Mouse (Mus musculus) heart, embryonic 13.5 days (tissue): ENCODE measurements around the gene Vcp. TPM values are rescaled to one million over a fixed set of nuclear protein-coding genes. Genes with fewer than 3 reads are reported as not detected.
"Not testable (repeated sequence)": the region's sequence is repeated elsewhere in the genome, so short reads cannot be mapped to it uniquely, and the experiment has no call there.

Source experiments
- ATAC-seq: fragments of 200-750 bp; cut with Nextera tagmentation; 2 replicates; pipeline ENCODE4 v1.8.0; 2017; ENCODE audit warnings: moderate TSS enrichment; ENCODE audit not compliant: insufficient number of reproducible peaks, low FRiP score, low TSS enrichment; ENCODE audit errors: extremely low read depth
- H3K27ac ChIP-seq: fragments of 300-500 bp; sonication (generic); replicated peaks from 2 replicates; pipeline ENCODE4 v1.5.1; 2015; ENCODE audit warnings: moderate library complexity, mild to moderate bottlenecking, inconsistent platforms
- H3K27me3 ChIP-seq: fragments of 300-500 bp; sonication (generic); replicated peaks from 2 replicates; pipeline ENCODE4 v1.6.1; 2015; ENCODE audit warnings: mild to moderate bottlenecking, inconsistent platforms
- H3K36me3 ChIP-seq: fragments of 300-500 bp; sonication (generic); 2 replicates; pipeline ENCODE4 v1.6.1; 2015; ENCODE audit warnings: mild to moderate bottlenecking, inconsistent platforms
- H3K4me1 ChIP-seq: fragments of 300-500 bp; sonication (generic); 2 replicates; pipeline ENCODE4 v1.6.1; 2015; ENCODE audit warnings: inconsistent platforms
- H3K4me2 ChIP-seq: fragments of 300-500 bp; sonication (generic); 2 replicates; pipeline ENCODE4 v1.6.1; 2015; ENCODE audit warnings: inconsistent platforms, mild to moderate bottlenecking, moderate library complexity
- H3K4me3 ChIP-seq: fragments of 300-500 bp; sonication (generic); 2 replicates; pipeline ENCODE4 v1.5.1; 2015; ENCODE audit warnings: moderate library complexity, mild to moderate bottlenecking, inconsistent platforms
- H3K9ac ChIP-seq: fragments of 300-500 bp; sonication (generic); 2 replicates; pipeline ENCODE4 v1.6.1; 2015; ENCODE audit warnings: inconsistent platforms, mild to moderate bottlenecking, moderate library complexity
- H3K9me3 ChIP-seq: fragments of 300-500 bp; sonication (generic); 2 replicates; pipeline ENCODE4 v1.6.1; 2016; ENCODE audit warnings: inconsistent platforms
- WGBS: fragments of 180-500 bp; shearing (Covaris S2); methylation state at CpG from one replicate; pipeline ENCODE4 v1.1.7; 2015; ENCODE audit warnings: mixed read lengths; 5-methylcytosine and 5-hydroxymethylcytosine counted together
- polyA plus RNA-seq: library from polyadenylated mRNA; unstranded; fragments of >200 nt; fragmentation: Nextera tagmentation; extraction: Ambion mirVana; gene quantifications from 2 replicates; pipeline ENCODE4 v1.2.1, GENCODE M21; 2015

Vcp gene
- polyA plus RNA-seq = 459 and 479 TPM in 2 replicates

GRCm38 (mm10) chr4:43000141-43000986 is at the start of gene Vcp:
TSS of gene Vcp (minus strand) at chr4:43000507.
- Histone ChIP-seq H3K27ac (peak within 1 kb of the TSS; percentile 100), H3K4me2 (peak within 1 kb of the TSS; percentile 83), H3K9ac (peak within 1 kb of the TSS; percentile 98), H3K4me3 (peak within 1 kb of the TSS; percentile 97), H3K36me3 (peaks cover 32% of the 10 kb centered on the region), H3K4me1 (peaks cover 23% of the 10 kb centered on the region)
- H3K9me3 ChIP-seq, H3K27me3 ChIP-seq: not testable (repeated sequence)
- WGBS = 2% methylated on average over 54 of the region's 56 CpGs
- peak; percentile 94 for ATAC-seq

- no peaks in the 10 kb centered on the region for H3K9me3 ChIP-seq
- no peak overlapping the region for H3K27ac ChIP-seq
- H3K4me3 ChIP-seq = no peak overlapping the region; the same call in 1 of the 2 replicates
- ATAC-seq = no peak
- H3K36me3 ChIP-seq = no peaks in the 10 kb centered on the region
- H3K27me3 ChIP-seq = 0 out of 2 replicates have a peak, but pooled peaks cover 3% of the 10 kb centered on the region
- WGBS = 8% methylated on average over 5 of the region's 5 CpGs
- H3K4me1 ChIP-seq = peaks cover 33% of the 10 kb centered on the region
- 0 out of 2 replicates have a peak overlapping the region, but pooled peaks have one; percentile 3 for H3K9ac ChIP-seq
- H3K4me2 ChIP-seq = peak overlapping the region; percentile 74
Observed at GRCm38 (mm10) chr4:43047231-43047630, 46.9 kb upstream of the Vcp start.

- H3K9ac ChIP-seq = no peak overlapping the region
- H3K27me3 ChIP-seq = no peaks in the 10 kb centered on the region
- H3K27ac ChIP-seq = no peak overlapping the region
- no peaks in the 10 kb centered on the region for H3K9me3 ChIP-seq
- no peak for ATAC-seq
- H3K4me2 ChIP-seq = peak overlapping the region; percentile 74
- peaks cover 32% of the 10 kb centered on the region for H3K4me1 ChIP-seq
- H3K36me3 ChIP-seq = no peaks in the 10 kb centered on the region
- peak overlapping the region; percentile 66; the same call in 1 of the 2 replicates for H3K4me3 ChIP-seq
- 57% methylated on average over 5 of the region's 5 CpGs for WGBS
Observed at GRCm38 (mm10) chr4:43046607-43047006, 46.3 kb upstream of the Vcp start.

- Histone ChIP-seq H3K9ac (peak within 1 kb of the TSS; percentile 81), H3K27me3 (no peaks in the 10 kb centered on the region), H3K27ac (peak within 1 kb of the TSS; percentile 83), H3K4me3 (peak within 1 kb of the TSS; percentile 66), H3K36me3 (no peaks in the 10 kb centered on the region), H3K4me1 (peaks cover 37% of the 10 kb centered on the region), H3K9me3 (no peaks in the 10 kb centered on the region), H3K4me2 (peak within 1 kb of the TSS; percentile 74)
- ATAC-seq = peak; percentile 93
- under 1% methylated on average over 33 of the region's 33 CpGs for whole genome bisulfite sequencing
Observed at GRCm38 (mm10) chr4:43045659-43046302, 45.5 kb upstream of the Vcp start, which contains the start of gene Fam214b. TSS of gene Fam214b (minus strand) at chr4:43046220.

GRCm38 (mm10) chr4:43045285-43045658 is 45.0 kb upstream of the Vcp start:
- Histone ChIP-seq H3K27ac (peak overlapping the region; percentile 83), H3K4me2 (peak overlapping the region; percentile 74), H3K9me3 (no peaks in the 10 kb centered on the region), H3K4me1 (peaks cover 41% of the 10 kb centered on the region), H3K27me3 (no peaks in the 10 kb centered on the region), H3K36me3 (no peaks in the 10 kb centered on the region), H3K9ac (peak overlapping the region; percentile 81), H3K4me3 (peak overlapping the region; percentile 66)
- 9% methylated on average over 13 of the region's 13 CpGs for WGBS
- ATAC-seq = no peak

- no peaks in the 10 kb centered on the region for H3K9me3 ChIP-seq
- H3K4me1 ChIP-seq = peaks cover 41% of the 10 kb centered on the region
- WGBS = 32% methylated on average over 4 of the region's 4 CpGs
- no peaks in the 10 kb centered on the region for H3K27me3 ChIP-seq
- peak overlapping the region; percentile 66 for H3K4me3 ChIP-seq
- H3K27ac ChIP-seq = peak overlapping the region; percentile 83
- H3K4me2 ChIP-seq = peak overlapping the region; percentile 74
- H3K9ac ChIP-seq = peak overlapping the region; percentile 81
- no peak for ATAC-seq
- H3K36me3 ChIP-seq = no peaks in the 10 kb centered on the region
Observed at GRCm38 (mm10) chr4:43044673-43045072, 44.4 kb upstream of the Vcp start.

GRCm38 (mm10) chr4:43043644-43044357 is 43.5 kb upstream of the Vcp start:
- WGBS = 17% methylated on average over 7 of the region's 7 CpGs
- Histone ChIP-seq H3K9ac (peak overlapping the region; percentile 81), H3K9me3 (no peaks in the 10 kb centered on the region), H3K4me1 (peaks cover 50% of the 10 kb centered on the region), H3K27ac (peak overlapping the region; percentile 83), H3K4me3 (peak overlapping the region; percentile 66), H3K36me3 (no peaks in the 10 kb centered on the region), H3K27me3 (no peaks in the 10 kb centered on the region), H3K4me2 (peak overlapping the region; percentile 74)
- ATAC-seq = no peak

GRCm38 (mm10) chr4:43040881-43041547 is 40.7 kb upstream of the Vcp start:
- Histone ChIP-seq H3K9me3 (no peaks in the 10 kb centered on the region), H3K4me3 (no peak overlapping the region), H3K27ac (0 out of 2 replicates have a peak overlapping the region, but pooled peaks have one; percentile 1), H3K9ac (no peak overlapping the region), H3K4me2 (peak overlapping the region; percentile 90), H3K36me3 (peaks cover 10% of the 10 kb centered on the region), H3K4me1 (peaks cover 60% of the 10 kb centered on the region), H3K27me3 (no peaks in the 10 kb centered on the region)
- no peak for ATAC-seq
- WGBS = 51% methylated on average over 9 of the region's 9 CpGs

GRCm38 (mm10) chr4:43040114-43040572 is 39.8 kb upstream of the Vcp start:
- Histone ChIP-seq H3K27me3 (no peaks in the 10 kb centered on the region), H3K27ac (peak overlapping the region; percentile 89), H3K4me1 (peaks cover 57% of the 10 kb centered on the region), H3K4me3 (peak overlapping the region; percentile 86), H3K9me3 (no peaks in the 10 kb centered on the region), H3K9ac (peak overlapping the region; percentile 94), H3K36me3 (peaks cover 19% of the 10 kb centered on the region), H3K4me2 (peak overlapping the region; percentile 90)
- ATAC-seq = peak; percentile 96
- 0% methylated on average over 24 of the region's 25 CpGs for WGBS

- Histone ChIP-seq H3K4me3 (peak overlapping the region; percentile 86), H3K4me1 (peaks cover 51% of the 10 kb centered on the region), H3K27me3 (no peaks in the 10 kb centered on the region), H3K36me3 (peaks cover 24% of the 10 kb centered on the region), H3K9me3 (no peaks in the 10 kb centered on the region), H3K4me2 (peak overlapping the region; percentile 90), H3K9ac (peak overlapping the region; percentile 94), H3K27ac (peak overlapping the region; percentile 89)
- no peak for ATAC-seq
- WGBS = 1% methylated on average over 11 of the region's 11 CpGs
Observed at GRCm38 (mm10) chr4:43039609-43040008, 39.3 kb upstream of the Vcp start.
